Mouse (Mus musculus): ENCODE results near the gene Fbxo40.

- TF ChIP-seq CTCF (IDR thresholded peaks at IDR 0.05; ENCODE audit: control insufficient read depth, insufficient read depth, low read length) (no peak), POLR2A (IDR thresholded peaks at IDR 0.05; ENCODE audit: borderline replicate concordance, control insufficient read depth, low read depth, low read length) (no peak)
These were observed at the start of gene Fbxo40 for GRCm38 (mm10) chr16:36989999-36990625.

Data from bone marrow, adult 2 months (tissue).